Mouse (Mus musculus) 416B (cell line): ENCODE data around the gene Nlrx1.
"Not testable (repeated sequence)": the region's sequence is repeated elsewhere in the genome, so short reads cannot be mapped to it uniquely, and the experiment has no call there.

Source experiments
- DNase-seq: peaks from one replicate; pipeline ENCODE4 v3.0.0; 2011; ENCODE audit warnings: low read depth

Gene Nlrx1

GRCm38 (mm10) chr9:44268432-44268831, at the start of gene Nlrx1:
Gene Nlrx1 (minus strand): TSS chr9:44268599.
- DNase-seq, result peak; percentile 94

DNA sequence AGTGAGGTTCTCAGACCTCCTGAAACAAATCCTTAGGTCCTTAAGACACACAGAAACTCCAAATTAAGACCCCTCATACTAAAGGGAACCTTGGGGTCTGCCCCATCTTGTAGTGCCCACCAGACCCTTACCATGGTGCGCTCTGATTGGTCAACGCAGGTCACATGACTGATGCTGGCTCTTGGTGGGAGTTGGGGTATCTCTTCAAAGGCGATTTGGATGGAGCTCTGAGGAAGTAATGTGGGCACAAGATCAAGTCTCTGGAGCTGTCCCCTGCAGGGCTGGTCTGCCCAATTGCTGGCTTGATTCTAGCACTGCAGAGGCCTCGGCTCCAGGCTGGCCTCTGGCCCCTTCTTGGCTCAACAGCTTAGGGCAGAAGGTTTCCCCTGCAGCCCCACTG, 49.1 kb upstream of the Nlrx1 start:
- no peak for DNase-seq

- DNase-seq, result no peak
These were observed 46.5 kb upstream of the Nlrx1 start for GRCm38 (mm10) chr9:44314910-44315309.

DNA sequence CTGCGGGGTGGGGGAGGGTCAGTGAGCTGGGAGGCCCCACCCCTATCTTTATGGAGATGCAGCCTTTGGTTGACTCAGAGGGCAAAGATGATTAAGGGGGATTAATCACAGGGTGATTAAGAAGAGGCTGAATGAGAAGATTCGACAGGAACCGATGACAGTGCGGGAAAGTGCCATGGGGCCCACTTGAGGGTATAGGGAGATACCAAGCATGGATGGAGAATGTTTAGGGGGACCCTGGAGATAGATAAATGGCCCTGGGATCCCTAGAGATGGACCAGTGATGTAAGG, 45.8 kb upstream of the Nlrx1 start:
- no peak for DNase-seq

DNA sequence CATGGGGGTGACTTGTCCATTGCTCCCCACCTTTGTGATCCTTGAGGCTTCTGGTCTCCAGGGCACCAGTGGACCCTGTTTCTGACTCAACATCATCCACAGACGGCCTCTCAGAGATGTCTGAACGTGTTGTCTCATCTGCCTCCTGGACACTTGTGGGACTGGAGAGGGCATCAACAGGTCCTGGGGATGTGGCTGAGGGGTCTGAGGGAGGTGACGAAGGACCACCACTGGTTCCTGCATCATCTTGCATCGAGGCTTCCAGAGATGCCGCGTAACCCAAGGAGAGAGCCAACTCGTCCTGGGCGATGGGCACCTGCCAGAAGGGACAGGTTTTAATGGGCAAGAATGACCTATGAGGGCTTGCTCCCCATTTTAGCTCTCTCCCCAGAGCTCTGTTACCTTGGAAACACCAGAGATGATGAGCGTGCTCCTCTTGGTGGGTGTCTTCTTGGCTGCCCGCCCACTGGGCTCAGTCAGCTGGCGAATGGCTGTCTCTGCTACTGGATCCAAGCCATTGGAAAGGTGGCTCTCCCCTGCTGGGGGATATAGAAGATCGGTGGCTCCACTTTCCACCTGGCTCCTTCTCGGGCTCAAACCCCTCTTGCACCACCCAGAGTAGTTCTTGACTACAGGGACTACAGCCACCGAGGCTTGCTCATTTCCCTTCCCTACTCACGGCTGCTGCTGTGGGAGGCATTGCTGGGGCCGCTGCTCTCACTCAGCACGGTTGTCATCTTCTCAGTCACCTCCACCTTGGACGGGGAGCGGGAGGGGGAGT, 45.3 kb upstream of the Nlrx1 start:
- DNase-seq, result no peak

DNA sequence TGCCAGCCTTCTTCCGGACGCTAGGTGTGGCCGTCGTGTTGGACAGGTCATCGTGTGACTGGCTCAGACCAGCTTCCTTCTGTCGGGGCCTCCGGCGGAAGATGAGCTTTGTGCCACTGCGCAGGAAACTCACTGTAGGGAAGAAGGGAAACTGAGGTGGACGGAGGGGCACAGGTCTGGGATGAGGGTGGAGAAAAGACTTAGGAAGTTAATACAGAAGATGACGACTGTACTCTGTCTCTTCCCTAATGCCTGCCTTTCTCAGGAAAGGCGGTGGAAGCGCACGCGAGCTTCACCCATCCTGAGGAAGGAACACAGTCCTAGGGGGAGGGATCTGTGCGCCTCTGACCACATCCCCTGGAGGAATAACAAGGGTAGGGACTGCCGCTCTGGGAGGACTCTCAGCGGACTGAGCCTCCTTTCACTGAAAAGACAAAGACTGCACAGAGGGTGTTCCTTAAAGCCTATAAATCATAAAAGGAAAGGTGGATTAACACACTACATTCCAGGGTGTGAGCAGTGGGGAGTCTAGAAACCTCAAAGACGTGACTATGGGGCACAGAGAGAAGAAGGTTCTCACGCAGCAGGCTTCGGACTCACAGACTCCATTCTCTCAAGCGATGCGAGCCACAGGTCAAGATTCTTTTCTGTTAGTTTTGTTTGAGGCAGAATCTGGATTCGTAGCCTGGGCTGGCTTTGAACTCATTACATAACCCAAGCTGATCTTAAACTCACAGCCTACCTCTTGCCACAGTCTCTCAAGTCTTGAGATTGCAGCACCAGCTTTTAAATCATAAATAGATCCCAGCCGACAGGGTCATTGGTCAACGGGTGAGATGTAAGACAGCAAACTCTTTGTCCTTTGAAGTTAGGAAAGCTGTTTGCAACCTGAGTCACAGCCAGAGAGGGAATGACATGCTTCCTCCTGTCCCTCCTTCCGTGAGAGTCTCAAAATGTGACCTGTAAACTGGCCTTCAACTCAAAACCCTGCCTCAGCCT, 43.0 kb upstream of the Nlrx1 start:
- DNase-seq, result no peak

GRCm38 (mm10) chr9:44310750-44311135, 42.3 kb upstream of the Nlrx1 start:
- DNase-seq, result no peak

DNA sequence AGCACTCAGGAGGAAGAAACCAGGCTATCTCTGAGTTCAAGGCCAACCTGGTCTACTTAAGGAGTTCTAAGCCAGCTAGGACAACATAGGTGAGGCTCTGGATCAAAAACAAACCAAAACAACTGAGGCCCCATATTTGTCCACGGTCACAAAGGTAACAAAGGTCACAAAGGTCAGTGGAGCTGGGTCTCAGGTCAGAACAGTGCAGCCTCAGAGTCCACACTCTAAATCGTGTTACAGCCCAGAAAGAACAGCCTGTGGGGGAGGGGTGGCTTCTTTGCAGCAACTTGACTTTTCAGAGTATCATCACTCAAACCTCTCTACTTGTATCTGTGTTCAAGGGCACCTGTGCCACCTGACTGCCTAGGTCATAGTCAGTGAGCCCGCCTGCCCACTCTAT, 41.4 kb upstream of the Nlrx1 start:
- no peak for DNase-seq

GRCm38 (mm10) chr9:44307248-44307647, 38.8 kb upstream of the Nlrx1 start:
- no peak for DNase-seq

GRCm38 (mm10) chr9:44306532-44306931, 38.1 kb upstream of the Nlrx1 start:
- DNase-seq, result no peak

DNA sequence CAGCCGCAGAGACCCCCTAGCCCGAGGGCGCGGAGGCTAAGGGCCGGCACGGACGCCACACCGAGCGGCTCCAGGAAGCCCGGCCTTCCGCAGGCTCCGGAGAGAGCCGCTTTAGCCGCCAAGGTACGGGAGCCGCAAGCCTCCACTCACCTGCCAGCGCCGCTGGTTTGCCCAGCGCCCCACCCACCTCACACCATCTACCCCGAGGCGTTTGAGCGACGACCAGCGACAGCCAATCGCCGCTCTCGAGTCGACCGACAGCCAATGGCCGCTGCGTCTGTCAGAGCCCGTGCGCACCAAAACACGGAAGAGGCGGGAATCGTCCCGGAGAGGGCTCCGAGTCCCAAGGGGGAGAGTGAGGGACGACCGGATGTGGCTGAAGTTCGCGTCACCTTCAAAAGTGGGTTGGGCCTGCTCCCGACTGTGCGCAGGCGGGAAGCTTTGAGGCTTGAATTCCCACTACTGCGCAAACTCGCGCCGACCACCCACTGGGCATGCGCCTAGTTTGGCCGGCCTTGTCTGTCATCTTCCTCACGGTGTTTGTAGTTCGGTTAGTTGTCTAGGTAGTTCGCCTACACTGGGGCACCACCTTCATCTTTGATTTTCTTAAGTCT, 37.2 kb upstream of the Nlrx1 start, which contains the start of gene Hinfp:
TSS of gene Hinfp (minus strand) at position 206 of the 614 bp plus-strand sequence.
- DNase-seq, result peak; percentile 99

GRCm38 (mm10) chr9:44300001-44300400, 31.6 kb upstream of the Nlrx1 start:
- DNase-seq, result not testable (repeated sequence)

- peak; percentile 56 for DNase-seq
These were observed 24.1 kb upstream of the Nlrx1 start for GRCm38 (mm10) chr9:44292490-44292889.

GRCm38 (mm10) chr9:44288959-44289291, 20.5 kb upstream of the Nlrx1 start:
- no peak for DNase-seq

GRCm38 (mm10) chr9:44288076-44288958, 19.9 kb upstream of the Nlrx1 start, which contains the start of gene Abcg4:
Gene Abcg4 (minus strand): TSS chr9:44288615.
- DNase-seq, result no peak

- no peak for DNase-seq
These were observed 19.1 kb upstream of the Nlrx1 start for GRCm38 (mm10) chr9:44287401-44288075.

- no peak for DNase-seq
These were observed 18.6 kb upstream of the Nlrx1 start for GRCm38 (mm10) chr9:44287003-44287400.

DNA sequence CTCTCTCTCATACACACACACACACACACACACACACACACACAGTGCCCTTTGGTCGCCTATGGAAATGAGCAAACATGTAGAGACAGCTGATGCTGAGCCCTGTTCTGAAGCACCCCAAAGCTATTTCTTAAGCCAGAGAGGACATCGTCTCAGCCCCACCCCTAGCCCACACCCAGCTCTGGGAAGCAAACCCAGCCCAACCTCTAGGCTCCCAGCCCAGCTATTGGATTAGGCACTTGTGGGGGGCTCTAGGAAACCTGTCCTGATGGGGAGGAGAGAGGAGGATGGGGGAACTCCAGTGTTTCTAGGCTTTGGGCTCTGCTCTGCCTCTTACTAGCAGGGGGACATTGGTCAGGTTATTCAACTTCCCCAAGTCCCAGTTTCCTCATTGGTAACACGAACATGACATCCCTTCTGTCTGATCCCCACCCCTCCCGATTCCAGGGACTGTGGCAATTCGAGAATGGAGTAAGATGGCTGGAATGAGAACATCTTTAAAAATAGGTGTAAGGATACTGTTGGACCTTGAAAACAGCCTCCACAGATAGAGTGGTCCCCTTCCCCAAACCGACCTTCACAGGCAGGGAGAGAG, 18.0 kb upstream of the Nlrx1 start:
- no peak for DNase-seq

GRCm38 (mm10) chr9:44283183-44283582, 14.8 kb upstream of the Nlrx1 start:
- DNase-seq, result no peak

- peak; percentile 21 for DNase-seq
These were observed 1.6 kb upstream of the Nlrx1 start for GRCm38 (mm10) chr9:44269973-44270372.

DNA sequence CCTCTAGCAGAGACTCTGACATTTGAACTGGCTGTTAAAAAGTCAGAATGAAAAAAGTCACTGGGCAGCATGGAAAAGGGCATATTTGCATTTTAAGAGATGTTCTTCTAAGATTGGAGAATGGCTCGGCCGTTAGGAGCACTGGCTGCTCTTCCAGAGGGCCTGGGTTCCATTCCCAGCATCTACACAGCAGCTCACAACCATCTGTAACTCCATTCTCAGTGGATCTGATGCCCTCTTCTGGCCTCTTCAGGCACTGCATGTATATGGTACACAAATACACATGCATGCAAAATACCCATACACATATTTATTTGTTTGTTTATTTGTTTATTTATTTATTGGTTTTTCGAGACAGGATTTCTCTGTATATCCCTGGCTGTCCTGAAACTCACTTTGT, 678 bp upstream of the Nlrx1 start:
- peak; percentile 72 for DNase-seq
